Mouse (Mus musculus) layer of hippocampus, postnatal 14 days (tissue): ENCODE measurements at regions not wholly inside any gene's neighbourhood (a gene's known extent, or its start where the extent isn't known, plus 50 kb on each side); places are given as distances from the start of the nearest gene placed in this dataset.
"Not testable (repeated sequence)": the region's sequence is repeated elsewhere in the genome, so short reads cannot be mapped to it uniquely, and the experiment has no call there.

Experiments used
- DNase-seq, 2 experiments: peaks; one replicate each; pipeline ENCODE4 v3.0.0; 2021 to 2022; ENCODE audit warnings: low spot score in 2 of 2, mixed read lengths in 1 of 2

DNA sequence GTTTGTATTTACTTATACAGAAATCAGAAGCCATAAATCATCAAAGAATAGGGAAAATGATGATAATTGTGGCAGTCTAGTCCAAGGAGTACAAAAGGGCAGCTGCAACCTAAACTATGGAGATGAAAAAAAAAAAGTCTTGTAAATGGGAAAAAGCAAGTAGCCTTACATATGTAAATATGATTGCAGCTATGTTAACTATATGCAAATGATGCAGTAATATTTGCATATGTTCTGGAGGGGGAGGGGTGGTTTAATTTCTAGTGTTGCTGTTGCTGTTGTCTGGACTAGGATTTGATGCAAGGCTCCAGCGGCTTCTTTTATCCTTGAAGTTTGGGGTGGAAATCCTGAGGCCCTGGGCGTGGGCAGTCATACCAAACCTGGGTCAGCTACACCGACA is 163.0 kb downstream of the Ankrd50 start:
- no peak for DNase-seq

DNA sequence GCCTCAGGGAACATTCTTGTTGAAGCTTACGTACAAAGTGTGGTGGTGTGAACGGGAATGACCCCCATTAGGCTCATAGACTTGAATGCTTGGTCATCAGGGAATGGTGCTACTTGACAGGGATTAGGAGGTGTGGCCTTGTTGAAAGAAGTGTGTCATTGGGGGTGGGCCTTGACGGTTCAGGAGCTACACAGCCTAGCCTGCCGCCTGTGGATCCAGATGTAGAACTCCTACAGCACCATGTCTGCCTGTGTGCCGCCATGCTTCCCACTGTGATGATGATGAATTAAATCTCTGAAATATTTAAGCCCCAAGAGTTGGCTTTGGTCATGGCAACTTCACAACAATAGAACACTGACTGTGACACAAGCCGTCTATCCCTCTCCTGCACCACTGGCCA is 163.6 kb downstream of the Ankrd50 start:
- no peak for DNase-seq

DNA sequence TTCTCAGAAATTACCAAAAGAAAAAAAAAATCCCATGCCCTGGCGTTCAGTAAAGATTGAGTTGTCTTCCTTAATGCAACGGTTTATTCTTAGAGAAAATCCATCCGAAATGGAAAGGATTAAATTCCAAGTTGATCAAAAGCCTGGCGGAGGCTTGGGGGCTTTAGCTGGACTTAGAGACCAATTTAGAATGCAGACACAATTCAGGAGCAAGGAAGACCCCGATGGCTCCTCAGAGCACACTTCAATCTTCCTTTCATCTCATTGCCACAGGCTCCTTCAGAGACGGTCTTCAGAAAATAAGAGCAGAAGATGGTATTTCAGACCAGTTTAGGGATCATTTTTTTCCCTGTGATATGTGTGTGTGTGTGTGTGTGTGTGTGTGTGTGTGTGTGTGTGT is 171.8 kb downstream of the Ankrd50 start:
- DNase-seq: no peak

DNA sequence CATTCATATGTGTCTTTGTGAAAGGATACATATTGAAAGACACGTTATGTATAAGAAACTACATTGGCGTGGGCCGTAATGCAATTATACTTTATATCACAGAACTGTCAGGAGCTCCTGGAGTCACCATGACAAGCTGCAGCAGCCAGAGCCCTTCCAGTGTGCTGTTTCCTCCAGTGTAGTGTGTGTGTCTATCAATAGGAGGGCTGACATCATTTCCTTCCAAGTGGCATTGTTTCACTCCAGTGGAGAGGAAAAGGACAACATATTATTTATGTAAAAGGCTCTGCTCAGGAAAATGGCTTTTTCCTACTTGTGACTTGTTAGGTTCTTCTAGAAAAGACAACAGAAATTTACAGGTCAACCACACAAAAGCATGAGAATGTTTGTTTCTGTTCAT is 172.5 kb downstream of the Ankrd50 start:
- no peak for DNase-seq

DNA sequence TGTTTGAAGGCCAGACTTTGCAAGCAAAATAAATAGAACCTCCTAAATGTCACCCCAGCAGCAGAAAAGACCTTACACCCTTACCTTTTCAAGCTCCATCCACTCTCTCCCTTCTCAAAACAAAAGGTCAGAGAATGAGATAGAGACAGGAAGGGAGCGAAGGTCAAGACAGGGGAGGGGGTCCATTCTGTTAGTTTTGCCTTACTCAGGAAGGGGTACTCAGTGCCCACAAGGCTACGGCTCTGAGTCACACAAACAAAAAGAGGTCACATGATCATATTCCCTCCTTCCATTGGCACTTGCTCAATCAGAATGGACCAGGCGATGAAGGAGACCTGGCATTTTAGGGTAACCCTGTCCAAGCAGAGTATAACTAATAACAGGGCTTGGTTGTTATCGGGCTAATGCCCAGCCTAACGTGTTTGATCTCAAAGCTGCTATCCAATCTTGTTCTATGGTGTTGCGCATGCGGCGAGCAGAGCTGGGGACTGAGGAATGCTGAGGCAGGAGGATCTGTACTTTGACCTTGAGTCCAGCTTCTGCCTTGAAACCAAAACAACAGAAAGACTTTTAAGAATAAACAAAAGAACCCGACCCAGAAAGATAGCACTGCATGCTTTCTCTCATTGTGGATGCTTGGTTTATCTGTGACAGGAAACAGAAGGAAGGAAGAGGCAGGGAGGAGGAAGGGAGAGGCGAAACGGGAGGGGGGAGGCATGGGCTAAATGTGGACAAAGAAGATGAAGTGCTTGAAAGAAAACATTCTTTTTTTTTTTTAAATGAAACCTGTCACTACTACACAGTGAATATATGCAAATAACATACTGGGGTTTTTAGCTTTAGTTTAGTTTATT is 184.5 kb downstream of the Ankrd50 start:
- DNase-seq: no peak

DNA sequence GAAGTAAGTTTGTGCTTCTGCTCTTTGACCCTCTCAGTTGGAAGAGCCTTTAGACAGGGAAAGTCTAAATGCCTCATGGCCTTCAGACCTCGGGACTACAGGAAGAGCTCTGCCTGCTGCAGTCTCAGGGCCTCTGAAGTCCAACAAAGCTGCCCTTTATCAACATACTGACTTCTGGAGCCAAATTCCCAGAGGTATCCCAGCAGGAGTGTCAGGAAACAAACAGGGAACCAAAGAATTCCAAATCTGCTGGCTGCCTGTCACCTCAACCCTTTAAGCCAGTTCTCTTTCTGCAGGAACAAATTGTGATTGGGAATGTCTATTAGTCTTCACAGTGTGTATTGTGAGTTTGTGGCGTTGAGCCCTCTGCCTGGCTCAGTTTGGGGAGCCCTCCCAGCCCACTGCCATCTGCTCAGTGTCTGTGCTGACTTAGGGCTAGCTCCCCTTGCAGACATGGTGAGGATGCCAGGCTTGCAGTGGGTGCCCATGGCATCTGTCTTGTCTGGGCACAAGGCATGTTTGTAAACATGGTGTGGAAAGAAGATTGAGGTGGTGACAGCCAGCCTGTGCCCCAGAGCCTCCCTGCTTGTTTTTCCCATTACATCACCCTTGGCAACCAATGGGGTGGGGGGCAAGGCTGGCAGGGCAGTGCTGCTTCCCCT is 185.3 kb downstream of the Ankrd50 start:
- peak; percentile 30 to 79 for DNase-seq

DNA sequence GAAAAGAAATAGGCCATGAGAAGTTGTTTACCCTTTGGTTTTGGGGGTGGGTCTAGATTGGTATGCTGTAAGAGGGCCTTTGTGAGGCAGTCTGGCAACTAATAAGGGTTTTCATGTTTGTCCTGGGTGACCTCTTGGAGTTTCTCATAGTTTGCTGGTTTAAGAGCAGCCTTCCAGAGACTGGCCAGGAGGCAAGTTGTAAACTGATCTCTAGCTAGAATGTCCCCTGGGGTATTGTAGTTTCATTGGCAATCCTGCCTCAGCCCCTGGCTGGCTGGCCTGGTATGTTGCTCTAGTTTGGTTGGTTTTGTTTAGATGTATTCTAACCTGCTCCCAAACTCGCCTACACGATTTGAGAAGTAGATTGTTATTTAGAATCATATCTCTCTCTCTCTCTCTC is 187.1 kb downstream of the Ankrd50 start:
- no peak for DNase-seq

DNA sequence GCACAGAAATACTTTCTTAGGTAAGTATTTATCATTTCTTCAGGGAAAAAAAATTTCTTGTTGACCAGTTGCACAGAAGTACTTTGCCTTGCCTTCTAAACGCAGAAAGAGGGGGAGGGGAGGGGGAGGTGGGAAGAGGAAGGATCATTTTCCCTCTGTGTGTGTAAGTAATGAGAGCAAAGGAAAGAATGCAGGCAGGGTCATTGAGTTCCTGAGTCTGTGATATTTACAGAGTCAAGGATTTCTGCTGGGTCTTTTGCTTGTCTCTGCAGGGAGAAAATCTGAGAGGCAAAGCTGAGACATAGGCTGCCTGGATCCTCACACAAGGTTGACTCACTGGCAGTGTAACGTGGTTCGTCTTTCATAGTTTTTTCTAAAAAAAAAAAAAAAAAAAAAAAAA is 195.6 kb downstream of the Ankrd50 start:
- DNase-seq: no peak

DNA sequence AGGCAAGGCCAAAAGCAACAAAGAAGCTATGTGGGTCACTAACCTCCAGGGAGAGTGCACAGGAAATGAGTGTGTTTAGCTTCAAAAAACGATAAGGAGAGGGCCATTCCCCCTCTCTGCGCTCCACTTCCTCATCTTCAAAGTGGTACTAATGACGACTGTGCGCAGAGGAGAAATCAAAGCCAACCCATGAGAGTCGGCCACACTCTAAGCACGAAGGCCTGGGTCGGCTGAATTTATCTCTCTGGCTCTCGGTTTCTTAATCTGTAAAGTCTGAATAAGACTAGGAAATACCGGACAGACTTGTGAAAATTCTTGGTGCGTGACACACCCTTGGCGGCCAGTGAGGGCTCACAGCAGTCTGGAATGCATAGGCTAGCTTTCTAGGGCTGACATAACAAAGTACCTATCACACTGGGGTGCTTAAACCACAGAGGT is 200.9 kb downstream of the Ankrd50 start:
- no peak for DNase-seq

DNA sequence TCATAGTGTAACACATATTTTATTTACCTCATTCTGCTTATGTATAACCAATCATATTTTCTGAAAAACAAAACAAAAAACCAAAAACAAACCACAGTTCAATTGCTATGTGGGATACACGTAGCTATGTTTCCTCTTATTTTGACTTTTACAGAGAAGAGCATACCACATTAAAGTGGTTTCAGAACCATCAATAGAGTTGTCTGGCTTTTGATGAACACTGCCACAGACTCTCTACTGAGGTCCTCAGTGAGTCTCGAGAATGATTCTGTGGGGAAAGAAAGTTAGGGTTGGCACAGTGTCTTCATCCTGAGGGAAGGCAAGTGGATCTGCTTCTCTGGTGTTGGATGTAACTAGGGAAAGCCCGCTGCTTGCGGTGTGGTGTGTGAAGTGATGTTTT is 201.8 kb downstream of the Ankrd50 start:
- no peak for DNase-seq

DNA sequence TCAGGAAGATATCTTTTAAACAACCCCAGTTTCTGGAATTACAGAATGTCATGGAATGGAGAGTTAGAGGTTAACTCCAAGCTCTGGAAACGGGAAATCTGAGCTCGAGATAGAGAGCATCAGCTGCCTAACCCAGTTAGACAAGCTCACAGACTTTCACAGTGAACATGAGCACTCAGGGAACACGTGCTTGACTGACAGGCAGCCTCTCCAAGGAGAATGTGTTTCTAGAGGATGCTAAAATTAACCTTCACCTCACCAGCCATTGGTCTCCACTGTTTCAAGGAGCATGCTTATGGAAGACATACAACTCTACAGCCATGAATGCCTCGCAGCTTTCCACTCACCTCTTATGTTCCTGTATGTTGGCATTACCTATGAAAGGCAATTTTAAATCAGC is 203.0 kb downstream of the Ankrd50 start:
- no peak for DNase-seq

DNA sequence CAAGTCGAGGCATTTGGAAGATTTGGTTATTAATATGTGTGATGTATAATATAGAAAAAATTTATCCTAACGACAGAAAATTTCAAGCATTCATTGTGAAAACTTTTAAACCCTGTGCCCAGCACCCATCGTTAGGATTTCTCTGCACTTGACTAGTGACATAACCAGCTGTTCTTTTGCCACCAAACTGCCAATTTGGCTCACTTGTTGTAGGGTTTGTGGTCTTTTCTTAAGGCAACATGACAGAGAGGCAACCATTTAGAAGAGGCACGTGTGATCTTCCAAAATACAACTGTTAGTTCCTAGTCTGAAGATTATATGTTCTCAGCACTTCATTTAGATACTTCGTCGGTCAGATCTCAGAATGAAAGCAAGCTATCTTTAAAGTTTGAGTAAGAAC is 203.8 kb downstream of the Ankrd50 start:
- DNase-seq: no peak

DNA sequence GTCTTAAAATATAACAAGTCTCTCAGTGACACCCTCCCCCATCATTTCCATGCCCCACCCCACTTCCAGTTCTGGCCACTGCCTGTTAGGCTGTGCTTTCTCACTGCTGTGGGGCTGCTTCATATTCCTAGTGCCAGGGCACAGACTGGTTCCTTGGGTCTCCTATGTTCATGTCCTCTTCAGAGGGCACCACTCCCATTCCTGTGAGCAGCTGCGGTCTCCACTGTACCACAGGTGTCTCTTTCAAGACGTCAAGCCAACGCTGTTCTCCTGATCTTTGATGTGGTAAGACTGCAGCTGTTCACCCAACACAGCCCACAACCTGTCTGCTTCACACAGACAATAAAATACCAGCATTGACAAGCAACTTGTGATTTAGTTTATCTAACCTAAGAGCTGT is 204.5 kb downstream of the Ankrd50 start:
- no peak for DNase-seq

DNA sequence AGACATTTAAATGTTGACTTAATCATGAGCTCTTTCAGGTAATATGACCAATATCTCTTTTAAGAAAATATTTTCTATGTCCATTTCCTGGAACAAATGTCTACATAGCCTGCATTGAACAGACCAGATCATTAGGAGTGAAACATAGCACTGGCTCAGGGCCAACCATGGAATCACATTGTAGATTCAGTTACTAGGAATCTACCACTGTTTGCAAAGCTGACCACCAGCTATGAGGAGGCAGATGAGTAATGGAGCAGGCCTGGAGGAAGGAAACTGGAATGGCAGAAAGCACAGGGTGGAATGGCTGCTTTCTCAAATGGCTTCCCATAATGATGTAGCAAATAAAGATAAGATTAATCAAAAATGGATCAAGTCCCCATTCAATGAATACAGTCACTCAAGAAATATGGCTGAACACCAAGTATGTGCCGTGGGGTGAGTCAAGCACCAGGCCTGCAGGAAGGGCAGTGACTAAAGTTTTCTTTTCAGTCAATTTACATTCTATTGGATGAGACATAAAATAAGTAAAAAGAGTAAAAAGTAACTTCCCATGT is 207.6 kb downstream of the Ankrd50 start:
- DNase-seq: no peak

DNA sequence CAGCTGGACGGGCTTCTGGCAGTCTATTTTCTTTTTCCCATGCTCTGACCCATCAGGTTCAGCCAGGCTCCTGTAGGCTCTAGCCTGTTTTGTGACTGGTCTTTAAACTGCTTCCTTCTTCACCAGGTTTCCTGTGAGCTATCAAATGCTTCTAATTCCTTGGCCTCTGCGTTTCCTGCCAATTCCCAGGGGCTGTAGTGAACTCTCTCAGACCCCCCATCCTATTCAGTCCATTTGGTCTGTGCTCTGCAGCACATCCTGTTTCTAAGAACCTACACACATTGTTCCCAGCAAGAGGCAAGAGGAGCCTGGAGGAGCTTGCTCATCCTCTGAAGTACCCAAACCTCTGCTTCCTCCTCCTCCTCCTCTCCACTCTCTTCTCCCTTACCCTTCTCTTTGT is 209.3 kb downstream of the Ankrd50 start:
- DNase-seq: no peak

DNA sequence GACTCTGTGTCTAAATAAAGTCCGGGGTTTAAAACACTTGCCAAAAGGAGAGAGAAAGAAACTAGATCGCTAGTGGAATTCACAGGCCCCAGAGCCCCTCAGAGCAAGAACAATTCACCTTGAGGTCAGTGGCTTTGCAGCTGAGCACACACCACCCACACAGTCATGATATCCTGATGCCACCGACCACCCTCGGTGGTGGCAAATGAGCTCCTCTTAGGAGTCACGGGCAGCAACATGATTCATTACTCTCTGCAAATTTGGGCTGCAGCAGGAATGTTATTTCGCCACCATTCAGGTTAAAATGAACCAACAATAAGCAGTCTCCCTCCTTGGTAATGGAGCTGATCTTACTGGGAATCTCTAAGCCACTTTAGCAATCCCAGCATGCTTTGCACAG is 213.9 kb downstream of the Ankrd50 start:
- no peak for DNase-seq

DNA sequence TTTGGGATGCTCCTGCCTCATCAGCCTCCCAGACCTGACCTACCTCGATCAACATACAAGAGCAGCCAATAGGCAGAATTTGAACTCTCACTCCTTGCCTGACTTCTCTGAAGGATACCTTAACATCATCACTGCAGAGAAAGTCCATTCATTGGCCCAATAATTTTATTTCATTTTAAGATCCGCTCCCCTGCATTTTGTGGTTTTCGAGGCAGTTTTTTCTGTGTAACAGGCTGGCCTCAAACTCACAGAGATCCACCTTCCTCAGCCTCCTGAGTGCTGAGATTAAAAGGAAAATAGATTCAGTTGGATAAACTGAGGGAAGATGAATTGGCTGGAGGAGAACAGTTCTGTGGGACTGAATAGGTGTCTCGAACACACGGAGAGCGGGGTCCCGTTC is 216.4 kb downstream of the Ankrd50 start:
- no peak for DNase-seq

DNA sequence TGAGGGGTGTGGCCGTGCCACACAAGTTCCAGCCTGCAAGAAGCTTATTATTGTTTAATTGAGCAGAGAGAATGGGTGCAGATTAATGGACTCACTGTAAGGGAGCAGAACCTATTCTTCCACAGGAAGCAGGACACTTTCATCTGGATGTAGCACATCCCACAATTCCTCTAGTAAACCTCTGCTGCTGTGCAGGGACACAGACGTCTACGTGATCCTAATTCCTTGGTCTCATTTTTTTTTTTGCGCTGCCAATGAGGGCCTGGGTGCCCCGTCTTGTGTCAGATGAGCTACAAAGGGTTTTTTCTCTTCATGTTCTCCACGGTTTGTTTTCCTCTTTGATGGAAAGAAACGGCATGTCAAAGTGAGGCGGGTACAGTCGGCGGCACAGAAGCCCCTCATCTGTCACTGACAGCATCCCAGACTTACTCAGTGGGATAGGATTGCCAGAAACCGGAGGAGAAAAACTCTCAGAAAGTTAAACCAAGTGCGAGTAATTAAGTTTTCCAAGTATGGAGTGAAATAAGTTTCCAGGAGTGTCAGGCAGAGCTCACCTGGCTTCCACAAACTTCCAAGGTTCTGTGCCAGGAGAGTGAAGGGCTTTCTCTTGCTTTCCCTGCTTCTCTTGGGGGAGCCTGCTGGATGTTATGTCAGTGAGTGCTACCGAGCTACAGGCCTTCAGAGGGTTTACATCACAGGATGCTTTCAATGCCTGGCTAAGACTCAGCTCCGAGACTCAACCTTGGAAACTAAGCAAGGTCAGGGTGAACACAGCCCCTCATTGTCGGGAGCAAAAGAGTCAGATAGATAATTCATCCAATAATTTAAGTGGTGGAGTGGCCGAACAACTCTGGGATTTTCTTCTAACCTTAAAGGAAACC is 221.1 kb downstream of the Ankrd50 start:
- no peak for DNase-seq

DNA sequence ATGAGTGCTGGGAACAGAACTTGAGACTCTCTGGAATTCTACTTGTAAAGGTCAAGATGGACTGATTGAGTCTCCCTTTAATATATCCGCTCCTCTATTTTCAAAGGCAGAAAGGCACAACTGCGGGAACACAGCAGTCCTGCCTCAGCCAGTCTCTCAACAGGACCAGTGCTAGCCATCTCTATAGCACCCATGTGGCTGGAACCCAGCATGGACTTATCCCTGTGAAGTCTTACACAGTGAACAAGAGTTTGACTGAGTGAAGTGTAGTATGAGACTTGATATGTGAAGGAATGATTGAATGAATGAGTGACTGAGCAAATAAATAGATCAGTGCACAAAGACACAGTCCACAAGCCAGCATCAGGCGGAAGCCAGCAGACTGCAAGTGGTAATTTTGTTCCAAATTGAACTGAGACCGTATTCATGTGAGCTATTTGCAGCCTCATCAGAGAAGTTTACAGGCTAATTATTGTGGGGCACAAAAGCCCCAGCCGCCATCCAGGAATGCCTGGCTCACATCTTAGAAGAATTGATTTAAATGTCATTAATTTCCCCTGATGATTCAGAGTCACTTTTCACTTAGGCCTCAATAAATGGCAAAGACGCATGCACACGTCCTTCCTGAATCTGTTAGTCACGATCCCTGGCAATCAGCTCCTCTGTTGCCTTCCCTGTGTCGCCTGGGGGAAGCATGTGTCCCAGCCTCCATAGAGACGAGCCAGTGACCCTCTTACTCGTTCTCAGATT is 223.1 kb downstream of the Ankrd50 start:
- peak; percentile 19 to 50 for DNase-seq

DNA sequence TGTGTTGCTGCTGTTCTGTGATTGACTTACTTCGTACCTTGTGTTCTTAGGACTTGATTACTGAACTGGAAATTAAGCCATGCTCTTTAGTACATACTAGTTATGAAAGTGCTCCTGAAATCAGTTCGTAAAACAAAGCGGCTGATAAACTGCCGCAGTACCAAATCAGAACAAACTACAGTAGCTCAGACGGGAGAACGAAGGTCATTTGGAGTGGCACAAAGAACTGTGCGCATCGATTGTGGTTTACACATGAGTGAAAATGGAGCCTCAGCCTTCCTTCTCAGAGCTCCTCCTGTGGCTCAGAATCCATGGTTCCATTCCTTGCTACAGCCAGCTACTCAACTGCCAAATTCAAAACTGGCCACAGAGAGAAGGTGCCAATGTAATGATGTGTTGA is 225.4 kb downstream of the Ankrd50 start:
- DNase-seq: not testable (repeated sequence)

DNA sequence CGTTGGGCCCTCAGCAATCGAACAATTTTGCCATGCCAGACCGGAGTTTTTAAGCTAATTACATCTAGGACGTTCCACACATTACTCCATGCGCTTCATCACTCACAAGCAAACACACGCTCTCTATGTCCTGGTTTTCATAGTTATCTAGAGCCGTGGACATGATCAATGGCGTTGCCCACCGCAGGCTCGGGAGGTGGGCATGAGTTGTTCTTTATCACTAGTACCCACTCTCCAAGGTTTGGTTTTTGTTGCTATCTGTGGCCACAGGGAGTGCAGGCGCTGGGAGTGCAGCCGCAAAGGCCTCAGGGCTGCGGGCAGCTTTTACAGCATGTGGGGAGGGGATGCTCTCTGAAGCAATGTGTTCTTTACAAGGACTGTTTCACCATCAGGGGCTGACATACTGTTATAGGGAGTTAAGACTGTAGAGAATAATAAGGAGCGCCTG is 226.8 kb downstream of the Ankrd50 start:
- DNase-seq: no peak
